Mouse (Mus musculus) heart, embryonic 14.5 days (tissue): ENCODE measurements around the gene Nfe2. TPM values are rescaled to one million over a fixed set of nuclear protein-coding genes. Genes with fewer than 3 reads are reported as not detected.
A peak's percentile ranks its signal among the peaks of the same experiment; 100 is the strongest.
"Not testable (repeated sequence)": the region's sequence is repeated elsewhere in the genome, so short reads cannot be mapped to it uniquely, and the experiment has no call there.

Source experiments
- ATAC-seq: fragments of 200-750 bp; cut with Nextera tagmentation; 2 replicates; pipeline ENCODE4 v1.8.0; 2017; ENCODE audit warnings: low read depth, moderate TSS enrichment; ENCODE audit not compliant: insufficient number of reproducible peaks, insufficient read depth, low FRiP score
- H3K27ac ChIP-seq, 2 experiments: fragments of 200-500 bp in 1 of 2; fragments of 300-500 bp in 1 of 2; sonication (generic) in 1 of 2; replicated peaks in 1 of 2; 2 replicates each; pipeline ENCODE4 v1.5.1; 2012 to 2014; ENCODE audit warnings: low read depth in 2 of 2, low read length in 2 of 2, control low read depth in 1 of 2, mild to moderate bottlenecking in 1 of 2, mixed read lengths in 1 of 2; ENCODE audit not compliant: control insufficient read depth in 1 of 2, insufficient read depth in 1 of 2
- H3K27me3 ChIP-seq: fragments of 300-500 bp; sonication (generic); 2 replicates; pipeline ENCODE4 v1.6.1; 2014; ENCODE audit warnings: mild to moderate bottlenecking, low read length, control low read depth; ENCODE audit not compliant: control insufficient read depth, insufficient read depth
- H3K36me3 ChIP-seq: fragments of 300-500 bp; sonication (generic); 2 replicates; pipeline ENCODE4 v1.6.1; 2014; ENCODE audit warnings: mild to moderate bottlenecking, control low read depth, low read length, mixed read lengths; ENCODE audit not compliant: control insufficient read depth, insufficient read depth
- H3K4me1 ChIP-seq, 2 experiments: fragments of 200-500 bp in 1 of 2; fragments of 300-500 bp in 1 of 2; sonication (generic) in 1 of 2; 2 replicates each; pipeline ENCODE4 v1.6.1; 2012 to 2014; ENCODE audit warnings: low read length in 2 of 2, control low read depth in 1 of 2, mixed read lengths in 1 of 2; ENCODE audit not compliant: control insufficient read depth in 2 of 2, insufficient read depth in 2 of 2
- H3K4me2 ChIP-seq: fragments of 300-500 bp; sonication (generic); 2 replicates; pipeline ENCODE4 v1.6.1; 2014; ENCODE audit warnings: mild to moderate bottlenecking, low read length
- H3K4me3 ChIP-seq, 2 experiments: fragments of 200-500 bp in 1 of 2; fragments of 300-500 bp in 1 of 2; sonication (generic) in 1 of 2; 2 replicates each; pipeline ENCODE4 v1.5.1; 2012 to 2014; ENCODE audit warnings: low read length in 2 of 2, mild to moderate bottlenecking in 2 of 2, control low read depth in 1 of 2, low read depth in 1 of 2, moderate library complexity in 1 of 2; ENCODE audit not compliant: control insufficient read depth in 1 of 2, insufficient read depth in 1 of 2
- H3K9ac ChIP-seq: fragments of 300-500 bp; sonication (generic); 2 replicates; pipeline ENCODE4 v1.6.1; 2014; ENCODE audit warnings: mild to moderate bottlenecking, low read length
- H3K9me3 ChIP-seq: fragments of 300-500 bp; sonication (generic); 2 replicates; pipeline ENCODE4 v1.6.1; 2016; ENCODE audit warnings: low read length, control low read depth; ENCODE audit not compliant: control insufficient read depth
- WGBS: fragments of 180-500 bp; shearing (Covaris S2); extraction: QIAGEN DNeasy Blood & Tissue Kit; methylation state at CpG from one replicate; pipeline ENCODE4 v1.1.7; 2014; 5-methylcytosine and 5-hydroxymethylcytosine counted together
- polyA plus RNA-seq: library from polyadenylated mRNA; unstranded; fragments of >200 nt; fragmentation: Nextera tagmentation; extraction: Ambion mirVana; gene quantifications from 2 replicates; pipeline ENCODE4 v1.2.1, GENCODE M21; 2014

Gene Nfe2
- polyA plus RNA-seq, 1 experiment from 2014 or later: 2.2 TPM

- ATAC-seq: no peak
- H3K4me1 ChIP-seq: peaks cover 17 to 24% of the 10 kb centered on the region in 2 experiments
- 85% methylated on average over 6 of the region's 6 CpGs for WGBS
These were observed 1.8 kb downstream of the Nfe2 start for GRCm38 (mm10) chr15:103256210-103256986.

GRCm38 (mm10) chr15:103255169-103255568 lies 3.0 kb downstream of the Nfe2 start:
- under 1% methylated on average over 24 of the region's 25 CpGs for WGBS
- Histone ChIP-seq H3K27ac (no peak overlapping the region), H3K9me3 (no peaks in the 10 kb centered on the region), H3K27me3 (no peaks in the 10 kb centered on the region), H3K4me3 (peak overlapping the region; percentile 46 to 48), H3K36me3 (no peaks in the 10 kb centered on the region), H3K4me2 (peak overlapping the region; percentile 81), H3K9ac (peak overlapping the region; percentile 81), H3K4me1 (peaks cover 16 to 24% of the 10 kb centered on the region in 2 experiments)
- ATAC-seq: peak; percentile 54

More at GRCm38 (mm10) chr15:103256210-103256986, 1.8 kb downstream of the Nfe2 start:
- H3K9ac ChIP-seq: no peak overlapping the region
- no peaks in the 10 kb centered on the region for H3K36me3 ChIP-seq
- no peak overlapping the region for H3K27ac ChIP-seq
- no peaks in the 10 kb centered on the region for H3K27me3 ChIP-seq
- H3K4me2 ChIP-seq: no peak overlapping the region
- H3K9me3 ChIP-seq: no peaks in the 10 kb centered on the region
- H3K4me3 ChIP-seq: no peak overlapping the region

GRCm38 (mm10) chr15:103253352-103253751 lies 4.9 kb downstream of the Nfe2 start:
- no peaks in the 10 kb centered on the region for H3K9me3 ChIP-seq
- H3K4me1 ChIP-seq: peaks cover 9 to 13% of the 10 kb centered on the region in 2 experiments
- H3K27ac ChIP-seq: no peak overlapping the region
- H3K36me3 ChIP-seq: peaks cover 10% of the 10 kb centered on the region
- 88% methylated on average over 1 of the region's 1 CpGs for WGBS
- no peak overlapping the region for H3K4me3 ChIP-seq
- no peak for ATAC-seq
- peak overlapping the region; percentile 12; the same call in 1 of the 2 replicates for H3K4me2 ChIP-seq
- no peak overlapping the region for H3K9ac ChIP-seq
- H3K27me3 ChIP-seq: no peaks in the 10 kb centered on the region

- Histone ChIP-seq H3K4me3 (no peak overlapping the region), H3K4me1 (peaks cover 2 to 6% of the 10 kb centered on the region in 2 experiments; a peak in 3 of 4 replicates), H3K27me3 (no peaks in the 10 kb centered on the region), H3K9ac (no peak overlapping the region), H3K4me2 (no peak overlapping the region), H3K36me3 (peaks cover 16% of the 10 kb centered on the region), H3K9me3 (no peaks in the 10 kb centered on the region), H3K27ac (no peak overlapping the region)
- no peak for ATAC-seq
- 78% methylated on average over 3 of the region's 3 CpGs for WGBS
These were observed 5.5 kb downstream of the Nfe2 start for GRCm38 (mm10) chr15:103252660-103253059.

GRCm38 (mm10) chr15:103251595-103251994 lies 6.6 kb downstream of the Nfe2 start:
- Histone ChIP-seq H3K4me3 (no peak overlapping the region), H3K36me3 (peaks cover 27% of the 10 kb centered on the region), H3K9ac (no peak overlapping the region), H3K27ac (no peak overlapping the region), H3K4me1 (peaks cover 2 to 3% of the 10 kb centered on the region in 2 experiments; a peak in 2 of 4 replicates), H3K27me3 (no peaks in the 10 kb centered on the region), H3K4me2 (no peak overlapping the region), H3K9me3 (no peaks in the 10 kb centered on the region)
- ATAC-seq: no peak
- WGBS: 5% methylated on average over 1 of the region's 1 CpGs

GRCm38 (mm10) chr15:103250195-103250740 lies 7.9 kb downstream of the Nfe2 start:
- no peaks in the 10 kb centered on the region for H3K9me3 ChIP-seq
- WGBS: 20% methylated on average over 2 of the region's 2 CpGs
- H3K4me2 ChIP-seq: no peak overlapping the region
- ATAC-seq: no peak
- peaks cover 40% of the 10 kb centered on the region for H3K36me3 ChIP-seq
- no peak overlapping the region for H3K27ac ChIP-seq
- H3K4me1 ChIP-seq: peaks cover under 1 to 8% of the 10 kb centered on the region in 2 experiments; a peak in 3 of 4 replicates
- no peak overlapping the region for H3K4me3 ChIP-seq
- no peaks in the 10 kb centered on the region for H3K27me3 ChIP-seq
- no peak overlapping the region for H3K9ac ChIP-seq

GRCm38 (mm10) chr15:103249511-103249910 lies 8.7 kb downstream of the Nfe2 start:
- H3K9ac ChIP-seq, H3K4me3 ChIP-seq, ATAC-seq, H3K9me3 ChIP-seq, H3K4me2 ChIP-seq, H3K27ac ChIP-seq, H3K4me1 ChIP-seq, H3K27me3 ChIP-seq: not testable (repeated sequence)
- 81% methylated on average over 6 of the region's 6 CpGs for WGBS
- H3K36me3 ChIP-seq: peaks cover 46% of the 10 kb centered on the region
